Mouse (Mus musculus) ovary, postnatal 10 days (tissue): ENCODE measurements at regions not wholly inside any gene's neighbourhood (a gene's known extent, or its start where the extent isn't known, plus 50 kb on each side); places are given as distances from the start of the nearest gene placed in this dataset.

Source experiments
- DNase-seq: peaks from one replicate; pipeline ENCODE4 v3.0.0; 2022; ENCODE audit warnings: low spot score

- DNase-seq, result no peak
Measured at GRCm38 (mm10) chr9:14175041-14175881, 99.6 kb upstream of the Sesn3 start.

- no peak for DNase-seq
Measured at GRCm38 (mm10) chr9:14179777-14180176, 95.1 kb upstream of the Sesn3 start.

- no peak for DNase-seq
Measured at GRCm38 (mm10) chr9:14184261-14184660, 90.6 kb upstream of the Sesn3 start.

GRCm38 (mm10) chr9:14185681-14186080 is 89.2 kb upstream of the Sesn3 start:
- DNase-seq, result no peak

- DNase-seq, result no peak
Measured at GRCm38 (mm10) chr9:14187753-14188152, 87.1 kb upstream of the Sesn3 start.

GRCm38 (mm10) chr9:14188504-14188903 is 86.4 kb upstream of the Sesn3 start:
- no peak for DNase-seq

GRCm38 (mm10) chr9:14190660-14191059 is 84.2 kb upstream of the Sesn3 start:
- DNase-seq, result no peak

GRCm38 (mm10) chr9:14194748-14195147 is 80.1 kb upstream of the Sesn3 start:
- no peak for DNase-seq

GRCm38 (mm10) chr9:14199116-14199515 is 75.8 kb upstream of the Sesn3 start:
- no peak for DNase-seq

GRCm38 (mm10) chr9:14199983-14200700 is 74.7 kb upstream of the Sesn3 start:
- DNase-seq, result no peak

- no peak for DNase-seq
Measured at GRCm38 (mm10) chr9:14200852-14201251, 74.0 kb upstream of the Sesn3 start.

GRCm38 (mm10) chr9:14202551-14203306 is 72.1 kb upstream of the Sesn3 start:
- DNase-seq, result no peak

GRCm38 (mm10) chr9:14203307-14203695 is 71.6 kb upstream of the Sesn3 start:
- no peak for DNase-seq

GRCm38 (mm10) chr9:14203768-14204416 is 71.0 kb upstream of the Sesn3 start:
- no peak for DNase-seq

- DNase-seq, result no peak
Measured at GRCm38 (mm10) chr9:14204817-14205216, 70.0 kb upstream of the Sesn3 start.

GRCm38 (mm10) chr9:14206838-14207560 is 67.9 kb upstream of the Sesn3 start:
- no peak for DNase-seq

- DNase-seq, result no peak
Measured at GRCm38 (mm10) chr9:14207561-14207936, 67.3 kb upstream of the Sesn3 start.

- DNase-seq, result no peak
Measured at GRCm38 (mm10) chr9:14213283-14213682, 61.6 kb upstream of the Sesn3 start.

GRCm38 (mm10) chr9:14215171-14215782 is 59.6 kb upstream of the Sesn3 start:
- no peak for DNase-seq

GRCm38 (mm10) chr9:14215961-14216360 is 58.9 kb upstream of the Sesn3 start:
- DNase-seq, result no peak

GRCm38 (mm10) chr9:14222936-14223335 is 51.9 kb upstream of the Sesn3 start:
- DNase-seq, result no peak
